Mouse (Mus musculus) forelimb bud, embryonic 11.5 days (tissue): ENCODE data around the gene Cwc25.

Experiments used
- DNase-seq: peaks from one replicate; pipeline ENCODE4 v3.0.0-alpha.2; 2012; ENCODE audit warnings: low read depth, low spot score

Cwc25 gene

GRCm38 (mm10) chr11:97766154-97766881 is at the start of gene Cwc25:
TSS of gene Cwc25 (minus strand) at chr11:97766556.
- peak; percentile 95 for DNase-seq

- no peak for DNase-seq
Observed at GRCm38 (mm10) chr11:97815736-97816135, 49.4 kb upstream of the Cwc25 start.

- DNase-seq = no peak
Observed at GRCm38 (mm10) chr11:97813746-97814515, 47.6 kb upstream of the Cwc25 start.

GRCm38 (mm10) chr11:97813085-97813484 is 46.7 kb upstream of the Cwc25 start:
- DNase-seq = no peak

- DNase-seq = no peak
Observed at GRCm38 (mm10) chr11:97812491-97812921, 46.1 kb upstream of the Cwc25 start.

- no peak for DNase-seq
Observed at GRCm38 (mm10) chr11:97811569-97812362, 45.4 kb upstream of the Cwc25 start.

GRCm38 (mm10) chr11:97810970-97811369 is 44.6 kb upstream of the Cwc25 start:
- no peak for DNase-seq

- DNase-seq = no peak
Observed at GRCm38 (mm10) chr11:97810356-97810755, 44.0 kb upstream of the Cwc25 start.

- DNase-seq = no peak
Observed at GRCm38 (mm10) chr11:97809235-97810121, 43.1 kb upstream of the Cwc25 start.

GRCm38 (mm10) chr11:97808621-97809234 is 42.4 kb upstream of the Cwc25 start:
- DNase-seq = no peak

- peak; percentile 72 for DNase-seq
Observed at GRCm38 (mm10) chr11:97808093-97808492, 41.7 kb upstream of the Cwc25 start.

- no peak for DNase-seq
Observed at GRCm38 (mm10) chr11:97807626-97808025, 41.3 kb upstream of the Cwc25 start.

- DNase-seq = no peak
Observed at GRCm38 (mm10) chr11:97806613-97806964, 40.2 kb upstream of the Cwc25 start.

- no peak for DNase-seq
Observed at GRCm38 (mm10) chr11:97805662-97806612, 39.6 kb upstream of the Cwc25 start.

- no peak for DNase-seq
Observed at GRCm38 (mm10) chr11:97804841-97805661, 38.7 kb upstream of the Cwc25 start.

GRCm38 (mm10) chr11:97803847-97804246 is 37.5 kb upstream of the Cwc25 start:
- DNase-seq = no peak

- DNase-seq = no peak
Observed at GRCm38 (mm10) chr11:97802495-97802894, 36.1 kb upstream of the Cwc25 start.

- DNase-seq = no peak
Observed at GRCm38 (mm10) chr11:97802194-97802470, 35.8 kb upstream of the Cwc25 start.
